Mouse (Mus musculus) right cerebral cortex, adult 2 months (tissue): ENCODE results near the gene 1700021F07Rik.

Experiments
- DNase-seq, 2 experiments: peaks; one replicate each; pipeline ENCODE4 v3.0.0; 2021 to 2022; ENCODE audit warnings: low spot score in 2 of 2

1700021F07Rik gene

GRCm38 (mm10) chr2:173522376-173522775 lies at the start of gene 1700021F07Rik:
Gene 1700021F07Rik (plus strand): TSS chr2:173522586.
- no peak for DNase-seq

GRCm38 (mm10) chr2:173473233-173473632 lies 49.2 kb upstream of the 1700021F07Rik start:
- DNase-seq, result no peak

- no peak for DNase-seq
These were observed 43.3 kb upstream of the 1700021F07Rik start for GRCm38 (mm10) chr2:173479050-173479449.

GRCm38 (mm10) chr2:173484486-173484885 lies 37.9 kb upstream of the 1700021F07Rik start:
- DNase-seq, result no peak

GRCm38 (mm10) chr2:173499612-173500011 lies 22.8 kb upstream of the 1700021F07Rik start:
- no peak for DNase-seq

- no peak for DNase-seq
These were observed 8.4 kb upstream of the 1700021F07Rik start for GRCm38 (mm10) chr2:173513977-173514376.

GRCm38 (mm10) chr2:173515186-173515585 lies 7.2 kb upstream of the 1700021F07Rik start:
- DNase-seq, result no peak

GRCm38 (mm10) chr2:173516150-173516855 lies 6.1 kb upstream of the 1700021F07Rik start:
- DNase-seq, result no peak

- no peak for DNase-seq
These were observed 6.1 kb downstream of the 1700021F07Rik start for GRCm38 (mm10) chr2:173528493-173528892.

GRCm38 (mm10) chr2:173532711-173533462 lies 10.5 kb downstream of the 1700021F07Rik start:
- no peak for DNase-seq

GRCm38 (mm10) chr2:173534581-173534980 lies 12.2 kb downstream of the 1700021F07Rik start:
- no peak for DNase-seq

- DNase-seq, result no peak
These were observed 13.0 kb downstream of the 1700021F07Rik start for GRCm38 (mm10) chr2:173535390-173535789.

GRCm38 (mm10) chr2:173535886-173536285 lies 13.5 kb downstream of the 1700021F07Rik start:
- no peak for DNase-seq

- no peak for DNase-seq
These were observed 17.4 kb downstream of the 1700021F07Rik start for GRCm38 (mm10) chr2:173539781-173540180.

- no peak for DNase-seq
These were observed 19.4 kb downstream of the 1700021F07Rik start for GRCm38 (mm10) chr2:173541748-173542147.

GRCm38 (mm10) chr2:173542716-173543115 lies 20.3 kb downstream of the 1700021F07Rik start:
- no peak for DNase-seq

- peak; percentile 80 to 86 for DNase-seq
These were observed 23.8 kb downstream of the 1700021F07Rik start for GRCm38 (mm10) chr2:173545992-173546703.

GRCm38 (mm10) chr2:173549236-173549635 lies 26.9 kb downstream of the 1700021F07Rik start:
- DNase-seq, result no peak

- no peak for DNase-seq
These were observed 28.3 kb downstream of the 1700021F07Rik start for GRCm38 (mm10) chr2:173550681-173551080.

- no peak for DNase-seq
These were observed 31.5 kb downstream of the 1700021F07Rik start for GRCm38 (mm10) chr2:173553863-173554262.

- no peak for DNase-seq
These were observed 36.5 kb downstream of the 1700021F07Rik start for GRCm38 (mm10) chr2:173558754-173559396.
